8 mouse cellular contexts compared by ENCODE assay signal in the genomic region with DNA sequence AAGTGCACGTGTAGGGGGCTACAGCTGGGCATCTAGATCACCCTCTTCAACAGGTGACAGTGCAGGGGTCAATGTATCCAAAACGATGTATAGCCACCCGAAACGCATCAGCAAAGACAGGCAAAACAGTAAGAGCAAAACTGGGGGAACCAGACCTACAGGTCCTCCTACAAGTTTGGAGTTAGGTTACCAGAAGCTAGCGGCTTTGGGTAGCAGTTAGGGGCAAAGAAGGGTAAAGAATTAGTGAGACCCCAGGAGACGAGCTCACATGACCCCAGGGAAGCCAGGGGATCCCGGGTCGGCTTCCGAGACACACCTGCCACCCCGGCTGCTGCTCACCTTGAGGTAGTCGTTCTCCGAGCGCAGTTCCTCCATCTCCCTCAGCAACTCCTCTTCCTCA. TPM values are rescaled to one million over a fixed set of nuclear protein-coding genes. Genes with fewer than 3 reads are reported as not detected.
A peak's percentile ranks its signal among the peaks of the same experiment; 100 is the strongest.
DNase-seq lines count a peak whose midpoint lies in the region; ATAC-seq lines count a peak whose summit lies in the region.

No protein-coding gene starts in this region.

- no peaks in the 10 kb centered on the region for H3K9me3 ChIP-seq in kidney, embryonic 15.5 days (replicated peaks)
- no peaks in the 10 kb centered on the region for H3K9me3 ChIP-seq in embryonic facial prominence, embryonic 12.5 days
- H3K9me3 ChIP-seq in hindbrain, embryonic 14.5 days (ENCODE audit: control insufficient read depth, low read length) = no peaks in the 10 kb centered on the region
- H3K9me3 ChIP-seq in midbrain, embryonic 14.5 days (ENCODE audit: control insufficient read depth, low read length) = no peaks in the 10 kb centered on the region

- H3K4me2 ChIP-seq in kidney, embryonic 15.5 days = peak overlapping the region; percentile 89
- peak overlapping the region; percentile 89 for H3K4me2 ChIP-seq in embryonic facial prominence, embryonic 12.5 days (replicated peaks)
- H3K4me2 ChIP-seq in hindbrain, embryonic 14.5 days (replicated peaks) = peak overlapping the region; percentile 84
- H3K4me2 ChIP-seq in midbrain, embryonic 14.5 days (ENCODE audit: low read length) = peak overlapping the region; percentile 94

- no peak overlapping the region for H3K27ac ChIP-seq in kidney, embryonic 15.5 days
- no peak overlapping the region for H3K27ac ChIP-seq in embryonic facial prominence, embryonic 12.5 days
- H3K27ac ChIP-seq in hindbrain, embryonic 14.5 days = peak overlapping the region; percentile 96; the same call in 1 of the 2 replicates
- H3K27ac ChIP-seq in midbrain, embryonic 14.5 days (replicated peaks; ENCODE audit: low read depth, low read length) = peak overlapping the region; percentile 95; the same call in 1 of the 2 replicates

- 2% methylated on average over 11 of the region's 13 CpGs for WGBS in kidney, embryonic 15.5 days
- WGBS in embryonic facial prominence, embryonic 12.5 days = 3% methylated on average over 13 of the region's 13 CpGs
- under 1% methylated on average over 13 of the region's 13 CpGs for WGBS in hindbrain, embryonic 14.5 days
- 1% methylated on average over 13 of the region's 13 CpGs for WGBS in midbrain, embryonic 14.5 days

- peaks cover 48% of the 10 kb centered on the region for H3K27me3 ChIP-seq in kidney, embryonic 15.5 days
- peaks cover 20% of the 10 kb centered on the region for H3K27me3 ChIP-seq in embryonic facial prominence, embryonic 12.5 days
- H3K27me3 ChIP-seq in hindbrain, embryonic 14.5 days (ENCODE audit: control insufficient read depth, insufficient read depth, low read length) = no peaks in the 10 kb centered on the region
- H3K27me3 ChIP-seq in midbrain, embryonic 14.5 days (ENCODE audit: control insufficient read depth, insufficient read depth, low read length) = 0 out of 2 replicates have a peak, but pooled peaks cover 3% of the 10 kb centered on the region

- ATAC-seq in kidney, embryonic 15.5 days (replicated peaks; ENCODE audit: low FRiP score) = no peak
- no peak for ATAC-seq in embryonic facial prominence, embryonic 12.5 days (ENCODE audit: insufficient number of reproducible peaks, insufficient read depth, low FRiP score, low TSS enrichment)
- no peak for ATAC-seq in hindbrain, embryonic 14.5 days (ENCODE audit: low FRiP score)
- no peak for ATAC-seq in midbrain, embryonic 14.5 days (ENCODE audit: low FRiP score, low TSS enrichment)
- no peak for ATAC-seq in granulocyte monocyte progenitor cell, adult 5-6 weeks (replicated peaks; ENCODE audit: poor library complexity, severe bottlenecking)

- peak overlapping the region; percentile 66 for H3K4me3 ChIP-seq in kidney, embryonic 15.5 days (replicated peaks)
- peak overlapping the region; percentile 79 for H3K4me3 ChIP-seq in embryonic facial prominence, embryonic 12.5 days
- H3K4me3 ChIP-seq in hindbrain, embryonic 14.5 days (replicated peaks; ENCODE audit: low read length) = peak overlapping the region; percentile 98
- peak overlapping the region; percentile 91 for H3K4me3 ChIP-seq in midbrain, embryonic 14.5 days (replicated peaks; ENCODE audit: low read depth, low read length)

- H3K9ac ChIP-seq in kidney, embryonic 15.5 days = peak overlapping the region; percentile 69
- peak overlapping the region; percentile 91 for H3K9ac ChIP-seq in embryonic facial prominence, embryonic 12.5 days
- peak overlapping the region; percentile 99 for H3K9ac ChIP-seq in hindbrain, embryonic 14.5 days
- H3K9ac ChIP-seq in midbrain, embryonic 14.5 days (replicated peaks; ENCODE audit: low read length) = peak overlapping the region; percentile 95

- no peaks in the 10 kb centered on the region for H3K36me3 ChIP-seq in kidney, embryonic 15.5 days
- no peaks in the 10 kb centered on the region for H3K36me3 ChIP-seq in embryonic facial prominence, embryonic 12.5 days
- no peaks in the 10 kb centered on the region for H3K36me3 ChIP-seq in hindbrain, embryonic 14.5 days (replicated peaks; ENCODE audit: control insufficient read depth, insufficient read depth)
- H3K36me3 ChIP-seq in midbrain, embryonic 14.5 days (ENCODE audit: control insufficient read depth, insufficient read depth, low read length) = no peaks in the 10 kb centered on the region

- peaks cover 51% of the 10 kb centered on the region for H3K4me1 ChIP-seq in kidney, embryonic 15.5 days
- peaks cover 41% of the 10 kb centered on the region for H3K4me1 ChIP-seq in embryonic facial prominence, embryonic 12.5 days
- H3K4me1 ChIP-seq in hindbrain, embryonic 14.5 days (replicated peaks; ENCODE audit: control insufficient read depth, insufficient read depth, low read length) = peaks cover 54% of the 10 kb centered on the region
- H3K4me1 ChIP-seq in midbrain, embryonic 14.5 days (ENCODE audit: control insufficient read depth, insufficient read depth, low read length) = peaks cover 58% of the 10 kb centered on the region

- intact Hi-C loops in left cerebral cortex, postnatal 14 days (cut with DNase I) = loop anchor here (2.0 kb wide), 2 partner anchors 97 to 213 kb away; no protein-coding TSS in a partner anchor

- no peak for DNase-seq in kidney, postnatal 10 days
- DNase-seq in hindbrain, embryonic 14.5 days (ENCODE audit: low spot score) = no peak
- no peak for DNase-seq in midbrain, embryonic 14.5 days
- no peak for DNase-seq in spleen, postnatal 4 days (ENCODE audit: low spot score in 2 of 2)
- no peak for DNase-seq in left cerebral cortex, postnatal 14 days (ENCODE audit: low spot score in 2 of 2)

RNA-seq across cellular contexts. Expression of a gene that starts 1.6 kb away (rescaled TPM):
- polyA plus RNA-seq in kidney, embryonic 15.5 days (2015; fragmentation: Nextera tagmentation; extraction: Ambion mirVana) = 6.0 and 6.4 TPM in 2 replicates
- 9.5 and 10.4 TPM in 2 replicates for polyA plus RNA-seq in embryonic facial prominence, embryonic 12.5 days (2016; fragmentation: Nextera tagmentation; extraction: Ambion mirVana)
- 35.1 and 37.9 TPM in 2 replicates for polyA plus RNA-seq in hindbrain, embryonic 14.5 days (2014; fragmentation: Nextera tagmentation; extraction: Ambion mirVana)
- 26.7 and 36.0 TPM in 2 replicates for polyA plus RNA-seq in midbrain, embryonic 14.5 days (2014; fragmentation: Nextera tagmentation; extraction: Ambion mirVana)
- not detected in 2 replicates for total RNA-seq in granulocyte monocyte progenitor cell, adult 5-6 weeks (2014; fragmentation: Nextera tagmentation)
- total RNA-seq in granulocyte monocyte progenitor cell, adult 5-6 weeks (2017) = not detected in 2 replicates
- total RNA-seq in left cerebral cortex, postnatal 14 days (2021) = 10 to 100 TPM; 62.7 to 87.2 TPM

Comparison
In these comparisons a context has a peak if more than half of its experiments do, and no peak if none do; other contexts are left out.
1. H3K27ac ChIP-seq: peak in hindbrain, embryonic 14.5 days (single experiment) and midbrain, embryonic 14.5 days (single experiment); none in kidney, embryonic 15.5 days (single experiment) and embryonic facial prominence, embryonic 12.5 days (single experiment).
2. Peak in every context shown above with its lines, with median percentiles within 50 percentile points of each other: H3K4me2 ChIP-seq, H3K4me3 ChIP-seq and H3K9ac ChIP-seq.